Mouse (Mus musculus): Measurements from ENCODE around the gene 4930404N11Rik. TPM values are rescaled to one million over a fixed set of nuclear protein-coding genes. Genes with fewer than 3 reads are reported as not detected.

4930404N11Rik gene
- total RNA-seq, 2 experiments from 2014 or later, result 0.93 to 1.3 TPM

GRCm38 (mm10) chr10:81403511-81403910 lies 37.9 kb upstream of the 4930404N11Rik start:
- no peak for DNase-seq (ENCODE audit: low spot score in 2 of 2)
- intact Hi-C loops (cut with DNase I), result no loop called here

- intact Hi-C loops (cut with DNase I), result no loop called here
- DNase-seq (ENCODE audit: low spot score in 2 of 2), result no peak
Measured at GRCm38 (mm10) chr10:81402227-81402765, 36.7 kb upstream of the 4930404N11Rik start.

GRCm38 (mm10) chr10:81401521-81402226 lies 36.1 kb upstream of the 4930404N11Rik start:
- DNase-seq (ENCODE audit: low spot score in 2 of 2), result peak; percentile 54 to 65
- intact Hi-C loops (cut with DNase I), result no loop called here

GRCm38 (mm10) chr10:81401205-81401520 lies 35.5 kb upstream of the 4930404N11Rik start:
- DNase-seq (ENCODE audit: low spot score in 2 of 2), result peak in 1 of 2 experiments; percentile 79
- intact Hi-C loops (cut with DNase I), result no loop called here

- intact Hi-C loops (cut with DNase I), result no loop called here
- no peak for DNase-seq (ENCODE audit: low spot score in 2 of 2)
Measured at GRCm38 (mm10) chr10:81400371-81401204, 35.0 kb upstream of the 4930404N11Rik start.

GRCm38 (mm10) chr10:81399798-81400308 lies 34.2 kb upstream of the 4930404N11Rik start:
- intact Hi-C loops (cut with DNase I), result loop anchor here (10.0 kb wide), 1 partner anchor 155 kb away; the partner anchor contains the start of gene Aes
- no peak for DNase-seq (ENCODE audit: low spot score in 2 of 2)

GRCm38 (mm10) chr10:81399296-81399695 lies 33.7 kb upstream of the 4930404N11Rik start:
- no peak for DNase-seq (ENCODE audit: low spot score in 2 of 2)
- intact Hi-C loops (cut with DNase I), result loop anchor here (10.0 kb wide), 1 partner anchor 156 kb away; the partner anchor contains the start of gene Aes

- intact Hi-C loops (cut with DNase I), result loop anchor here (10.0 kb wide), 1 partner anchor 158 kb away; the partner anchor contains the start of gene Aes
Measured at GRCm38 (mm10) chr10:81396749-81397148, 31.1 kb upstream of the 4930404N11Rik start.

GRCm38 (mm10) chr10:81395865-81396264 lies 30.2 kb upstream of the 4930404N11Rik start:
- no peak for DNase-seq (ENCODE audit: low spot score in 2 of 2)
- intact Hi-C loops (cut with DNase I), result loop anchor here (2.0 to 10.0 kb wide), 2 partner anchors 55 to 159 kb away; partner anchors contain the start of gene Aes

More at GRCm38 (mm10) chr10:81396749-81397148, 31.1 kb upstream of the 4930404N11Rik start:
- DNase-seq (ENCODE audit: low spot score in 2 of 2), result no peak

GRCm38 (mm10) chr10:81395127-81395526 lies 29.5 kb upstream of the 4930404N11Rik start:
- peak; percentile 55 to 74 for DNase-seq (ENCODE audit: low spot score in 2 of 2)
- intact Hi-C loops (cut with DNase I), result loop anchor here (2.0 to 10.0 kb wide), 2 partner anchors 56 to 160 kb away; partner anchors contain the start of gene Aes

- intact Hi-C loops (cut with DNase I), result loop anchor here (2.0 to 10.0 kb wide), 2 partner anchors 57 to 161 kb away; partner anchors contain the start of gene Aes
- DNase-seq (ENCODE audit: low spot score in 2 of 2), result no peak
Measured at GRCm38 (mm10) chr10:81393456-81394063, 27.9 kb upstream of the 4930404N11Rik start.

- DNase-seq (ENCODE audit: low spot score in 2 of 2), result no peak
- intact Hi-C loops (cut with DNase I), result loop anchor here (10.0 kb wide), 1 partner anchor 162 kb away; the partner anchor contains the start of gene Aes
Measured at GRCm38 (mm10) chr10:81392781-81393185, 27.2 kb upstream of the 4930404N11Rik start, which contains the start of gene Smim24. Gene Smim24 (plus strand): TSS chr10:81393051.

GRCm38 (mm10) chr10:81392270-81392669 lies 26.7 kb upstream of the 4930404N11Rik start:
- intact Hi-C loops (cut with DNase I), result loop anchor here (10.0 kb wide), 1 partner anchor 163 kb away; the partner anchor contains the start of gene Aes
- no peak for DNase-seq (ENCODE audit: low spot score in 2 of 2)

- no peak for DNase-seq (ENCODE audit: low spot score in 2 of 2)
- intact Hi-C loops (cut with DNase I), result loop anchor here (10.0 kb wide), 1 partner anchor 164 kb away; the partner anchor contains the start of gene Aes
Measured at GRCm38 (mm10) chr10:81390678-81390965, 25.0 kb upstream of the 4930404N11Rik start.

- intact Hi-C loops (cut with DNase I), result loop anchor here (10.0 kb wide), 1 partner anchor 165 kb away; the partner anchor contains the start of gene Aes
- DNase-seq (ENCODE audit: low spot score in 2 of 2), result peak; percentile 71 to 77
Measured at GRCm38 (mm10) chr10:81389801-81390677, 24.4 kb upstream of the 4930404N11Rik start.

- intact Hi-C loops (cut with DNase I), result no loop called here
- no peak for DNase-seq (ENCODE audit: low spot score in 2 of 2)
Measured at GRCm38 (mm10) chr10:81389373-81389772, 23.8 kb upstream of the 4930404N11Rik start.

- DNase-seq (ENCODE audit: low spot score in 2 of 2), result no peak
- intact Hi-C loops (cut with DNase I), result no loop called here
Measured at GRCm38 (mm10) chr10:81388505-81389055, 23.0 kb upstream of the 4930404N11Rik start, which contains the start of gene Gm48552. Gene Gm48552 (plus strand): TSS chr10:81389005.

GRCm38 (mm10) chr10:81387716-81388115 lies 22.1 kb upstream of the 4930404N11Rik start:
- intact Hi-C loops (cut with DNase I), result no loop called here
- DNase-seq (ENCODE audit: low spot score in 2 of 2), result no peak
